ENCODE assay signal across 9 mouse cellular contexts in the genomic region with DNA sequence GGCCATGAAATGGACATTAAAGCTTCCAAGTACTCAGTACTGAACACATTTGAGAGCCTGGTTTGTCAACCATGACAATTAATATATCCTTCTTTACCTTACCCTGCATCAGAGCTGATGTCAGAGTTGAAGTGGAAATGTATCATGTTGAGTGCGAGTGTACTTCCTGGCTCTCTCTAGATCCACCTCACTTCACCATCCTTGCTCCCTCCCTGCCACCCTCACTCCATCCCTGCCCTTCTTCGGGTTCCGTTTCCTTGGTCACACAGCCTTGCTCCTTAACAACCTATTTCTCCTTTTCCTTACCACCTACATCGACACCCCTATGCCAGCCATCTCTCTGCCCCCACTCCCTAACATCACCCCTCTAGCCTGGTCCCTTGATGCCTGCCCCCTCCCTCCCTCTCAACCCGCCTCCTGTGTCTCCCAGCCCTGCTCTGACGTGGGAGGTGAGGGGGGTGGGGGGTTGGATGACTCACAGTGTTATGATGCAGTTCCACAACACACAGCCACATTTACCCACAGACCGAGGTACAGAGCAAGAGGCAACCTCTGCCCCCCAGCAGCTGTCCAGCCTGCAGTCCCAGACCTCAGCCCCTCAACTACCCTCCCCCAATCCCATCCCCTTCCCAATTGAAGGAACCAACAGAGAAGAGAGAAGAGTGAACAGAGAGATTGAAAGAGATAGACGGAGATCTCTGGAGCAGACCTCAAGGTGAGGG. TPM values are rescaled to one million over a fixed set of nuclear protein-coding genes. Genes with fewer than 3 reads are reported as not detected.
A peak's percentile ranks its signal among the peaks of the same experiment; 100 is the strongest.
DNase-seq lines count a peak whose midpoint lies in the region; TF ChIP-seq lines count a peak whose summit lies in the region.
"Had no signal": no experiment of that assay in that cellular context is flagged by ENCODE, and none has a peak within 500 bp of the region (broad histone marks: within the 10 kb centered on the region; RNA-seq: fewer than 3 reads in every experiment).

A gene (plus strand): TSS at position 480 of the 722 bp plus-strand sequence.

- H3K36me3 ChIP-seq in midbrain, embryonic 10.5 days, result no peaks in the 10 kb centered on the region

- H3K4me1 ChIP-seq in bone marrow macrophage, adult 2 months (ENCODE audit: control insufficient read depth, insufficient read depth, low read length), result peaks cover 13% of the 10 kb centered on the region
- H3K4me1 ChIP-seq in embryonic fibroblast, embryonic 13.5 days (ENCODE audit: control insufficient read depth, insufficient read depth, low read length), result no peaks in the 10 kb centered on the region; the same call in 1 of the 2 replicates
- peaks cover 56% of the 10 kb centered on the region for H3K4me1 ChIP-seq in midbrain, embryonic 10.5 days

- intact Hi-C loops in heart, postnatal 25 days (cut with DNase I), result no loop called here
- intact Hi-C loops in left cerebral cortex, postnatal 14 days (cut with DNase I), result no loop called here

- H3K9me3 ChIP-seq in midbrain, embryonic 10.5 days (replicated peaks), result no peaks in the 10 kb centered on the region

- H3K4me3 ChIP-seq in bone marrow macrophage, adult 2 months (ENCODE audit: insufficient read depth, low read length), result peak within 1 kb of the TSS; percentile 41
- H3K4me3 ChIP-seq in embryonic fibroblast, embryonic 13.5 days (ENCODE audit: insufficient read depth, low read length), result peak within 1 kb of the TSS; percentile 12
- H3K4me3 ChIP-seq in midbrain, embryonic 10.5 days, result peak within 1 kb of the TSS; percentile 66

- DNase-seq in gastrocnemius, postnatal 25 days, result peak; percentile 55
- DNase-seq in gastrocnemius, adult 18-20 months (ENCODE audit: low spot score), result no peak
- DNase-seq in heart, postnatal 25 days (ENCODE audit: low spot score), result peak; percentile 40
- DNase-seq in left cerebral cortex, postnatal 14 days (ENCODE audit: low spot score in 2 of 2), result peak; percentile 59 to 74
- DNase-seq in midbrain, embryonic 10.5 days (ENCODE audit: low spot score), result peak; percentile 58
- DNase-seq in spleen, postnatal 14 days (ENCODE audit: low spot score in 2 of 2), result peak; percentile 28 to 53

- TF ChIP-seq CTCF in bone marrow macrophage, adult 2 months (IDR thresholded peaks at IDR 0.05; ENCODE audit: low read depth, low read length), result no peak
- TF ChIP-seq CTCF in embryonic fibroblast, embryonic 13.5 days (IDR thresholded peaks at IDR 0.05; ENCODE audit: borderline replicate concordance, insufficient read depth, low read length), result no peak

- H3K27me3 ChIP-seq in midbrain, embryonic 10.5 days (ENCODE audit: low read depth, poor library complexity, severe bottlenecking), result no peaks in the 10 kb centered on the region

- no peak for TF ChIP-seq POLR2A in bone marrow macrophage, adult 2 months (IDR thresholded peaks at IDR 0.05; ENCODE audit: borderline replicate concordance, low read depth, low read length)
- no peak; the same call in 1 of the 2 replicates for TF ChIP-seq POLR2A in embryonic fibroblast, embryonic 13.5 days (IDR thresholded peaks at IDR 0.05; ENCODE audit: low read depth, low read length)

- no peak within 1 kb of the TSS for H3K27ac ChIP-seq in bone marrow macrophage, adult 2 months (ENCODE audit: insufficient read depth, low read depth, low read length)
- H3K27ac ChIP-seq in embryonic fibroblast, embryonic 13.5 days (ENCODE audit: insufficient read depth, low read length), result no peak within 1 kb of the TSS
- H3K27ac ChIP-seq in midbrain, embryonic 10.5 days (replicated peaks), result peak within 1 kb of the TSS; percentile 92

- WGBS in midbrain, embryonic 10.5 days, result 5% methylated on average over 8 of the region's 8 CpGs

RNA-seq across cellular contexts. Expression of the gene that starts here (rescaled TPM):
- under 1 TPM; 0.49 to 0.51 TPM for total RNA-seq in gastrocnemius, postnatal 25 days (2021)
- under 1 TPM; 0.38 to 0.57 TPM for total RNA-seq in gastrocnemius, adult 18-20 months (2021)
- 0.70 and 0.92 TPM in 2 replicates for polyA plus RNA-seq in bone marrow macrophage, adult 2 months (2012; ENCODE audit: insufficient read depth, insufficient read length, missing spikeins)
- 1.3 and 4.6 TPM in 2 replicates for polyA plus RNA-seq in embryonic fibroblast, embryonic 13.5 days (2011; ENCODE audit: insufficient read length, low read depth, missing spikeins)
- total RNA-seq in heart, postnatal 25 days (2021), result 1 to 10 TPM in 1 of 2 experiments, under 1 TPM in 1; 0.94 to 1.1 TPM
- total RNA-seq in left cerebral cortex, postnatal 14 days (2021), result 10 to 100 TPM; 40.1 to 41.0 TPM
- polyA plus RNA-seq in midbrain, embryonic 10.5 days (2016; fragmentation: Nextera tagmentation; extraction: Ambion mirVana), result 8.2 and 14.7 TPM in 2 replicates
- total RNA-seq: liver, adult 2 months had no signal

Comparison
In these comparisons a context has a peak if more than half of its experiments do, and no peak if none do; other contexts are left out.
1. RNA of the gene that starts here (total RNA-seq): 40.1 to 41.0 TPM in left cerebral cortex, postnatal 14 days; 0.94 to 1.1 TPM in heart, postnatal 25 days, 0.38 to 0.57 TPM in gastrocnemius, adult 18-20 months and 0.49 to 0.51 TPM in gastrocnemius, postnatal 25 days; every median in the first group is over 10 times any median in the second.
2. Peak in DNase-seq in gastrocnemius, postnatal 25 days; RNA of the gene not detected or under 1 TPM.
3. H3K4me3 ChIP-seq: peak in every context shown above with its lines; median percentile 66 in midbrain, embryonic 10.5 days; 41 in bone marrow macrophage, adult 2 months; 12 in embryonic fibroblast, embryonic 13.5 days.